Mouse (Mus musculus) liver, embryonic 15.5 days (tissue): ENCODE data around the gene Dalrd3. TPM values are rescaled to one million over a fixed set of nuclear protein-coding genes. Genes with fewer than 3 reads are reported as not detected.

ENCODE experiments used
- ATAC-seq: fragments of 200-750 bp; cut with Nextera tagmentation; 2 replicates; pipeline ENCODE4 v1.8.0; 2017; ENCODE audit warnings: moderate number of reproducible peaks, mild to moderate bottlenecking, moderate library complexity; ENCODE audit not compliant: insufficient read depth
- H3K27ac ChIP-seq: fragments of 300-500 bp; sonication (generic); replicated peaks from 2 replicates; pipeline ENCODE4 v1.5.1; 2015; ENCODE audit warnings: mild to moderate bottlenecking, inconsistent platforms
- H3K27me3 ChIP-seq: fragments of 300-500 bp; sonication (generic); 2 replicates; pipeline ENCODE4 v1.6.1; 2015; ENCODE audit warnings: mild to moderate bottlenecking, inconsistent platforms
- H3K36me3 ChIP-seq: fragments of 300-500 bp; sonication (generic); replicated peaks from 2 replicates; pipeline ENCODE4 v1.6.1; 2015; ENCODE audit warnings: moderate library complexity, mild to moderate bottlenecking, inconsistent platforms
- H3K4me1 ChIP-seq: fragments of 300-500 bp; sonication (generic); replicated peaks from 2 replicates; pipeline ENCODE4 v1.6.1; 2015; ENCODE audit warnings: inconsistent platforms
- H3K4me2 ChIP-seq: fragments of 300-500 bp; sonication (generic); 2 replicates; pipeline ENCODE4 v1.6.1; 2015; ENCODE audit warnings: moderate library complexity, mild to moderate bottlenecking, inconsistent platforms
- H3K4me3 ChIP-seq: fragments of 300-500 bp; sonication (generic); replicated peaks from 2 replicates; pipeline ENCODE4 v1.5.1; 2015; ENCODE audit warnings: mild to moderate bottlenecking, inconsistent platforms
- H3K9ac ChIP-seq: fragments of 300-500 bp; sonication (generic); 2 replicates; pipeline ENCODE4 v1.6.1; 2015; ENCODE audit warnings: moderate library complexity, mild to moderate bottlenecking, inconsistent platforms
- H3K9me3 ChIP-seq: fragments of 300-500 bp; sonication (generic); replicated peaks from 2 replicates; pipeline ENCODE4 v1.6.1; 2016; ENCODE audit warnings: inconsistent platforms
- WGBS: fragments of 180-500 bp; shearing (Covaris S2); methylation state at CpG from one replicate; pipeline ENCODE4 v1.1.7; 2015; ENCODE audit warnings: mixed read lengths; ENCODE audit not compliant: insufficient replicate concordance; 5-methylcytosine and 5-hydroxymethylcytosine counted together
- polyA plus RNA-seq: library from polyadenylated mRNA; unstranded; fragments of >200 nt; fragmentation: Nextera tagmentation; extraction: Ambion mirVana; gene quantifications from 2 replicates; pipeline ENCODE4 v1.2.1, GENCODE M21; 2015

The Dalrd3 gene
- polyA plus RNA-seq, 1 experiment from 2014 or later: 29.2 TPM

- H3K9ac ChIP-seq: no peak overlapping the region
- WGBS: 86% methylated on average over 8 of the region's 8 CpGs
- H3K4me3 ChIP-seq: no peak overlapping the region
- no peak overlapping the region for H3K27ac ChIP-seq
- peaks cover 70% of the 10 kb centered on the region for H3K4me1 ChIP-seq
- no peaks in the 10 kb centered on the region for H3K27me3 ChIP-seq
- no peak for ATAC-seq
- H3K4me2 ChIP-seq: peak overlapping the region; percentile 9
- H3K9me3 ChIP-seq: no peaks in the 10 kb centered on the region
- peaks cover 59% of the 10 kb centered on the region for H3K36me3 ChIP-seq
These were observed 6.0 kb upstream of the Dalrd3 start for GRCm38 (mm10) chr9:108563671-108564070.

- peaks cover 54% of the 10 kb centered on the region for H3K36me3 ChIP-seq
- H3K4me1 ChIP-seq: peaks cover 75% of the 10 kb centered on the region
- peak overlapping the region; percentile 9 for H3K4me2 ChIP-seq
- H3K9me3 ChIP-seq: no peaks in the 10 kb centered on the region
- ATAC-seq: no peak
- 46% methylated on average over 7 of the region's 7 CpGs for WGBS
- H3K27ac ChIP-seq: no peak overlapping the region
- H3K27me3 ChIP-seq: no peaks in the 10 kb centered on the region
- no peak overlapping the region for H3K4me3 ChIP-seq
- no peak overlapping the region for H3K9ac ChIP-seq
These were observed 5.6 kb upstream of the Dalrd3 start for GRCm38 (mm10) chr9:108564131-108564530.

- 0 out of 2 replicates have a peak, but pooled peaks have one; percentile 0 for ATAC-seq
- Histone ChIP-seq H3K36me3 (peaks cover 50% of the 10 kb centered on the region), H3K9me3 (no peaks in the 10 kb centered on the region), H3K4me1 (peaks cover 87% of the 10 kb centered on the region), H3K4me3 (peak overlapping the region; percentile 80), H3K27ac (peak overlapping the region; percentile 96), H3K27me3 (no peaks in the 10 kb centered on the region), H3K4me2 (peak overlapping the region; percentile 98), H3K9ac (peak overlapping the region; percentile 83)
- WGBS: 9% methylated on average over 35 of the region's 35 CpGs
These were observed 3.5 kb upstream of the Dalrd3 start for GRCm38 (mm10) chr9:108565881-108566814.

GRCm38 (mm10) chr9:108566815-108567776 lies 2.6 kb upstream of the Dalrd3 start, which contains the start of gene Ndufaf3:
Ndufaf3 (minus strand) TSS chr9:108567434.
- WGBS: under 1% methylated on average over 73 of the region's 73 CpGs
- H3K36me3 ChIP-seq: peaks cover 50% of the 10 kb centered on the region
- peak; percentile 82 for ATAC-seq
- peak within 1 kb of the TSS; percentile 96 for H3K27ac ChIP-seq
- H3K27me3 ChIP-seq: no peaks in the 10 kb centered on the region
- peaks cover 81% of the 10 kb centered on the region for H3K4me1 ChIP-seq
- H3K9ac ChIP-seq: peak within 1 kb of the TSS; percentile 83
- H3K9me3 ChIP-seq: no peaks in the 10 kb centered on the region
- H3K4me3 ChIP-seq: peak within 1 kb of the TSS; percentile 80
- peak within 1 kb of the TSS; percentile 98 for H3K4me2 ChIP-seq

GRCm38 (mm10) chr9:108567931-108568419 lies 1.7 kb upstream of the Dalrd3 start:
- H3K27ac ChIP-seq: peak overlapping the region; percentile 96
- H3K27me3 ChIP-seq: no peaks in the 10 kb centered on the region
- H3K4me2 ChIP-seq: peak overlapping the region; percentile 98
- peaks cover 76% of the 10 kb centered on the region for H3K4me1 ChIP-seq
- H3K9me3 ChIP-seq: no peaks in the 10 kb centered on the region
- peaks cover 50% of the 10 kb centered on the region for H3K36me3 ChIP-seq
- 3% methylated on average over 18 of the region's 18 CpGs for WGBS
- peak overlapping the region; percentile 83 for H3K9ac ChIP-seq
- ATAC-seq: no peak
- peak overlapping the region; percentile 80 for H3K4me3 ChIP-seq

GRCm38 (mm10) chr9:108568511-108568921 lies 1.2 kb upstream of the Dalrd3 start:
- WGBS: 39% methylated on average over 17 of the region's 17 CpGs
- Histone ChIP-seq H3K4me2 (peak overlapping the region; percentile 98), H3K36me3 (peaks cover 50% of the 10 kb centered on the region), H3K27me3 (no peaks in the 10 kb centered on the region), H3K9me3 (no peaks in the 10 kb centered on the region), H3K4me1 (peaks cover 72% of the 10 kb centered on the region), H3K27ac (peak overlapping the region; percentile 96), H3K9ac (peak overlapping the region; percentile 83), H3K4me3 (peak overlapping the region; percentile 80)
- no peak for ATAC-seq

- peak overlapping the region; percentile 80 for H3K4me3 ChIP-seq
- peaks cover 56% of the 10 kb centered on the region for H3K4me1 ChIP-seq
- no peaks in the 10 kb centered on the region for H3K9me3 ChIP-seq
- no peaks in the 10 kb centered on the region for H3K27me3 ChIP-seq
- peaks cover 32% of the 10 kb centered on the region for H3K36me3 ChIP-seq
- H3K4me2 ChIP-seq: peak overlapping the region; percentile 98
- H3K9ac ChIP-seq: peak overlapping the region; percentile 67
- peak overlapping the region; percentile 66 for H3K27ac ChIP-seq
- ATAC-seq: peak; percentile 2
- under 1% methylated on average over 40 of the region's 40 CpGs for WGBS
These were observed 666 bp downstream of the Dalrd3 start for GRCm38 (mm10) chr9:108570207-108570896.

GRCm38 (mm10) chr9:108571401-108571973 lies 1.8 kb downstream of the Dalrd3 start:
- Histone ChIP-seq H3K9ac (no peak overlapping the region), H3K9me3 (no peaks in the 10 kb centered on the region), H3K4me1 (peaks cover 45% of the 10 kb centered on the region), H3K4me3 (no peak overlapping the region), H3K27me3 (no peaks in the 10 kb centered on the region), H3K36me3 (peaks cover 25% of the 10 kb centered on the region), H3K27ac (no peak overlapping the region), H3K4me2 (no peak overlapping the region)
- ATAC-seq: no peak
- WGBS: 85% methylated on average over 16 of the region's 16 CpGs

- Histone ChIP-seq H3K4me3 (no peak overlapping the region), H3K9ac (no peak overlapping the region), H3K36me3 (peaks cover 25% of the 10 kb centered on the region), H3K27me3 (no peaks in the 10 kb centered on the region), H3K27ac (no peak overlapping the region), H3K9me3 (no peaks in the 10 kb centered on the region), H3K4me2 (no peak overlapping the region), H3K4me1 (peaks cover 46% of the 10 kb centered on the region)
- 79% methylated on average over 10 of the region's 10 CpGs for WGBS
- ATAC-seq: no peak
These were observed 2.6 kb downstream of the Dalrd3 start for GRCm38 (mm10) chr9:108572321-108572720.
